Mouse (Mus musculus) adrenal gland, postnatal 14 days (tissue): Measurements from ENCODE around the gene Tap1. TPM values are rescaled to one million over a fixed set of nuclear protein-coding genes. Genes with fewer than 3 reads are reported as not detected.
A peak's percentile ranks its signal among the peaks of the same experiment; 100 is the strongest.
"Not testable (repeated sequence)": the region's sequence is repeated elsewhere in the genome, so short reads cannot be mapped to it uniquely, and the experiment has no call there.

Experiments used
- DNase-seq: peaks from one replicate; pipeline ENCODE4 v3.0.0; 2021; ENCODE audit warnings: mixed read lengths
- total RNA-seq: library from RNA; stranded (reverse); gene quantifications from 2 replicates; pipeline ENCODE4 v1.2.3, GENCODE M21; 2021

Tap1 gene
- total RNA-seq, 1 experiment from 2014 or later, result 11.1 TPM

DNA sequence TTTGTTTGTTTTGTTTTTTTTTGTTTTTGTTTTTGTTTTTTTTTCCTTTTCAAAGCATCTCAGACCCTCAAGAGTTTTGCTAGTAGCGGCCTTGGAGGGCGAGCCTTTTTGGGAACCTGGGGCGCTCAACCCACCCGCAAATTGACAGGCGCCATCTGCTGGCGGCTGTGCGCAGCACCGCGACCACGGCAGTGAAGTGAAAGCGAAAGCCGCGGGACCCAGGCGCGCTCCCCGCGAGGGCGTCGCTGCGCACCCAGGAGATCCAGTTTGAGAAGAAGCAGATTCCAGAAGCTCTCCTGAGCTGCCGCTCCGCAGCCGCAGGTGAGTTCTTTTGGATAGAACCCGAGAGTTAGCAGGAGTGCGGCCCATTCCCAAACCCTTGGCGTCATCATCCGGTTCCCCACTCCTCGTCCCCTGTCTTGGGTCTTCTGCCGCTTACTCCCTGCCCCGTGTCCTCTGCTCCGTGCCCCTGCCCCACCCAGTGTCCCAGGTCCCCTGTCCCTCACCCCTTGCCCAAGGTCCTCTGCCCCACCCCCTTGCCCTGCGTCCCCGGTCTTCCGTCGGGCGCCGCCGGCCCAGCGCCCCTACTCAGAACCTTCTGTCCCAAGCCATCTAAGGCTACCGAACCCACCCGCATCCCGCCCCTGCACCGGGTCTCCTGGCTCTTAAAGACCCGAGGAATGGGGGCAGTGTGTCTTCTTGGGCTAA lies 17.1 kb downstream of the Tap1 start:
- DNase-seq, result peak; percentile 94

DNA sequence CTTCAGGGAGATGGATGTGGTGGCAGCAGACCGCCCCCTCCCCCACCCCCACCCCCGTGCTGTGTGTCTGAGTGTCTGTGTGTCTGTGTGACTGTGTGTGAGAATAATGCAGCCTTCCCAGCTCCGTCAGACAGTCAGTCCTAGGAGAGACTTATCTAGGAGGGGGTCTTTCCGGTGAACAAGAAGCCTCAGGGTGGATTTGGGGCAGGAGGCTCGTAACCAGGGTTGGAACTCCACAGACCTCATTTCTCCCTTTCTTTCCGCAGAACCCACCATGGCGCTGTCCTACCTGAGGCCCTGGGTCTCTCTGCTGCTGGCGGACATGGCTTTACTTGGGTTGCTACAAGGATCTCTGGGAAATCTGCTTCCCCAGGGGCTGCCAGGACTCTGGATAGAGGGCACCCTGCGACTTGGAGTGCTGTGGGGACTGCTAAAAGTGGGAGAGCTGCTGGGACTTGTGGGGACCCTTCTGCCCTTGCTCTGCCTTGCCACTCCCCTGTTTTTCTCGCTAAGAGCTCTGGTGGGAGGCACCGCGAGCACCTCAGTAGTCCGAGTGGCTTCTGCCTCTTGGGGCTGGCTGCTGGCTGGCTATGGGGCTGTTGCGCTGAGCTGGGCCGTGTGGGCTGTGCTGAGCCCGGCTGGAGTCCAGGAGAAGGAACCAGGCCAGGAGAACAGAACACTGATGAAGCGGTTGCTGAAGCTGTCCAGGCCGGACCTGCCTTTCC lies 17.8 kb downstream of the Tap1 start:
- peak; percentile 64 for DNase-seq

DNA sequence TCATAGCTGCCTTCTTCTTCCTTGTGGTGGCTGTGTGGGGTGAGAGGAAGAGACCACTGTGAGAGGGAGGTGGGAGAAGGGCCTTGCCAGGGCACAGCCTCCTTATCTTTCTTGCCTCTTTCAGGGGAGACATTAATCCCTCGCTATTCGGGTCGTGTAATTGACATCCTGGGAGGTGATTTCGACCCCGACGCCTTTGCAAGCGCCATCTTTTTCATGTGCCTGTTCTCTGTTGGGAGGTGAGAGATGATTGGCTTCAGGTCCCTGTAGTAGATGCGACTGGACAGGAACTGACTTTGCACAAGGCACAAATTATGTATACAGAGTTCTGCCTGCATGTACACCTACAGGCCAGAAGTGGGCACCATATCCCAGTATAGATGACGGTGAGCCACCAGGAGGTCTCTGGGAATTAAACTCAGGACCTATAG lies 18.4 kb downstream of the Tap1 start:
- DNase-seq, result peak; percentile 40

DNA sequence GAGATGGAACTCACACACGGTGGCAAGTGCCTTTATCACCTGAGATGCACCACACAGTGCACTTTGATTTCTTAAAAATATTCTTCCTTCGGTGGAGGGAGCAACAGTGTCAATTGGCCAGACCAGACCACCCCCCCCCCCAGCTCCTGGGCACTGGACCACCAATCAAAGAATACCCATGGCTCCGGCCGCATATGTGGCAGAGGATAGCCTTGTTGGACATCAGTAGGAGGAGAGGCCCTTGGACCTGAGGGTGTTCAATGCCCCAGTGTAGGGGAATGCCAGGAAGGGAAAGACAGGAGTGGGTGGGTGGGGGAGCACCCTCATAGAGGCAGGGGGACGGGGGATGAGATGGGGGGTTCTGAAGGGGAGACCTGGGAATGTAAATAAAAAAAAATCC lies 19.4 kb downstream of the Tap1 start:
- DNase-seq, result peak; percentile 1

DNA sequence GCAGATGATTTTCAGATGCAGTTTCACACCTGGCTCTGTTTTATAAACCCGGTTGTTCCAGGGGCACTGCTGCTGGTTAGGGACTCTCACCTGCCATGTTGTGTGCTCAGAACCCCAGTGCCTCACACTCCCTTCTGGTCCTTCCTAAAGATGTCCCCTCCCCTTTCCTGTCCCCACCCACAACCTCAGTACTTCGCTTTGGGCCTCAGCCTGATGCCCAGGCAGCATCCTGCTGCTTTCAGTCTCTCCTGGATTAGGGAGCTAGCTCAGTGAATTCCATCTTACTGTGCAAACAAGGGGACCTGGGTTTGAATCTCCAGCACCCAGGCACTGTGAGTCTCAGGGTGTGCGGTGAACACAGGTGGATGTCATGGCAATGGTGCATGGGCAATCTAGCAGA lies 20.1 kb downstream of the Tap1 start:
- DNase-seq, result peak; percentile 2

DNA sequence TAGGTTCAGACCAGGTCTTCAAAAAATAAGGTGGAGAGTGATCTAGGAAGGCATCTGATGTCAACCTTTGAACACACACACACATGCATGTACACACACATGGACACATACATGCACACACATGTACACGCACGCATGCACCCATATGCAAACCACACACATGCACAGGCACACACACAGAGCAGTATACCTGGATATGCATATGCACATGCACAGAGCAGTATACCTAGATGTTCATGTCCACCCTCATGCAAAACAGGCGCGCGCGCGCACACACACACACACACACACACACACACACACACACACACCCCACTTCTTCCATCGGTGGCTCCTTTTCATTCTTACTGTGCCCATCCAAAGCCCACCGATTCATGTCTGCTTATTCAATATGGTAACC lies 20.5 kb downstream of the Tap1 start:
- DNase-seq, result no peak

DNA sequence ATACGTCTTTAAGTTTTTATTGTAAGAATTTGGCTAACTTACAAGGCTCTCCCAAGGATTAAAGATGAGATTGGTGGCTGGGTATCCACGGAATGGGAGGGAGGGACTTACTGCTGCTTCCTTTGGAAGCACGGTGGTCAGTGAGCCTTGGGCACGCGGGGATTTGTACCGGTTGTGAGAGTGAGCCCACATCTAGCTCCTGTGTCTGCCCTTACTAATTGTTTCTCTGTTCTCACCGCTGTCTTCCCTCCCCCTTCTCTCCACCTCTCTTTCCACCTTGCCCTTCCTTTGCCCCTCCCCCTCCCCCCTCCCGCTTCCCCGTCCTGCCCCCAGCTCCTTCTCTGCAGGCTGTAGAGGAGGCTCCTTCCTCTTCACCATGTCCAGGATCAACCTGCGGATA lies 21.1 kb downstream of the Tap1 start:
- no peak for DNase-seq

DNA sequence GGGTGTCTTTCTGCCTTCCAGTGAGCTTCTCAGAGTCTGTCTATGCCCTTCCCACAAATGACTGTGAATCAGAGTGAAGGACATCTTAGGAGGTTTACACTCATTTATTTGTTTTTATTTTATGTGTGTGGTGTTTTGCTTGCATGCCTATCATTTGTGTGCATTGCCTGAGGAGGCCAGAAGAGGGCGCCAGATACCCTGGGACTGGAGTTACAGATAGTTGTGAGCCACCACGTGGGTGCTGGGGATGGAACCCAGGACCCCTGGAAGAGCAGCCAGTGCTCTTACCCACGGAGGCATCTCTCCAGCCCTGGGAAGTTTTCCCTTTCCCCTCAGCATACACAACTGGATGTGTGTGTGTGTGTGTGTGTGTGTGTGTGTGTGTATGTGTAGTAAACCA lies 22.3 kb downstream of the Tap1 start:
- peak; percentile 20 for DNase-seq

DNA sequence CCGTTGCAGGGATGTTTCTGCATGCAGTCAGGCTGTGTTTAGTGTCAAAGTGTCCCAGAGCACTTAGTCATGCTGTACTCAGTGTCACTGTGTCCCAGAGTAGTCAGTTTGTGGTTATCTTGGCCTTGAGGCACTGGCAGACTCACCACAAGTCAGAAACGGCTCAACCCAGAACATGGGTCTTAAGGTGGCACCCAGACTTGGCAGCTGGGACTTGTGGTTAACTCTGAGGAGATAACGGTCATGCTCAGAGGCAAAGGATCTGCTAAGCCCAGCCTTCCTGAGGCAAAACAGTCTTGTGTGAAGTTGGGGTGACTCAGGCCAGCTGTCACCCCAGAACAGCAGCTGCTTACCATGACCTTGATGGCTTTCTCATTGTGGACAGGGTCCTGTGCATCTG lies 23.2 kb downstream of the Tap1 start:
- DNase-seq, result peak; percentile 58

DNA sequence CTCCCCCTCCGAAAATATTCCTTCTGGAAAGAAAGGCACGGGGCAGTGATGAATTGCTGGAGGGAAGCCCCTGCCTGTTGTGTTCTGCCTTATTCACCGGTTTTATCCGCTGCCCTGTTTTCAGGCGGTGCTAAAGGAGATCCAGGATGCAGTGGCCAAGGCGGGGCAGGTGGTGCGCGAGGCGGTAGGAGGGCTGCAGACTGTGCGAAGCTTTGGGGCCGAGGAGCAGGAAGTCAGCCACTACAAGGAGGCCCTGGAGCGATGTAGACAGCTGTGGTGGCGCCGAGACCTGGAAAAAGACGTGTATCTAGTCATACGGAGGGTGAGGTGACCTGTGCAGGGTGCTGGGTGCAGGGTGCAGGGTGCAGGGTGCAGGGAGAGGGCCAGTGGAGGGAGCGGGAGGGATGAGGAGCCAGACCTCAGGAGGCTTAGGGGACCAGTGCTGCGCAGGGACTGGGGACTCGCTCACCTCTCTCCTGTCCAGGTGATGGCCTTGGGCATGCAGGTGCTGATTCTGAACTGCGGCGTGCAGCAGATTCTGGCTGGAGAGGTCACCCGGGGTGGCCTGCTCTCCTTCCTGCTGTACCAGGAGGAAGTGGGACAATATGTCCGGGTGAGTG lies 24.5 kb downstream of the Tap1 start:
- peak; percentile 3 for DNase-seq

DNA sequence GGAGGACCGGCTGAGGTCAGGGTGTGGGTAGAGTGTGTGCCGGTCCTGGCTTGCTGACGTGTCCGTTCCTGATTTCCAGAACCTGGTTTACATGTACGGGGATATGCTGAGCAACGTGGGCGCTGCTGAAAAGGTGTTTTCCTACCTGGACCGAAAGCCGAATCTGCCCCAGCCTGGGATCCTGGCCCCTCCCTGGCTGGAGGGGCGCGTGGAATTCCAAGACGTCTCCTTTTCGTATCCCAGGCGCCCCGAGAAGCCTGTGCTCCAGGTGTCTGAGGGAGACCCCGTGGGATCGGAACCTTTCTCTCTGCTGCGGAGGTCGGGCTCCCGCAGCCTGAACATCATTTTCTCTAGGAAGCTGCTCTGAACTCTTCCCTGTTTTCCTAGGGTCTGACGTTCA lies 26.6 kb downstream of the Tap1 start:
- peak; percentile 1 for DNase-seq

DNA sequence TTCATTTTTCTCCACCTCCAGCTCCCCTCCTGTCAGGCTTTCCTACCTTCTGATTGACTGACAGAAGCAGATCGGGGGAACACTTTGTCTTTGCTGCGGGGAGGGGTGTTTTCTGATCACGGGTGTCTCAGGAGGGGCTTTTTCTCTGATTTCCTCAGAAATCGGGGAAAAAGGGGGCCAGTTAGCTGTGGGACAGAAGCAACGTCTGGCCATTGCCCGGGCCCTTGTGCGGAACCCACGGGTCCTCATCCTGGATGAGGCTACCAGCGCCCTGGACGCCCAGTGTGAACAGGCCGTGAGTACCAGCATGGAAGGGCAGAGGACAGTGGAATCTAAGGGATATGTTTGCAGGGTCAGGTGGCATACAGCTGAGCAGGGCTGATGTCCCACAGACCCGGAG lies 27.8 kb downstream of the Tap1 start:
- DNase-seq, result peak; percentile 1

DNA sequence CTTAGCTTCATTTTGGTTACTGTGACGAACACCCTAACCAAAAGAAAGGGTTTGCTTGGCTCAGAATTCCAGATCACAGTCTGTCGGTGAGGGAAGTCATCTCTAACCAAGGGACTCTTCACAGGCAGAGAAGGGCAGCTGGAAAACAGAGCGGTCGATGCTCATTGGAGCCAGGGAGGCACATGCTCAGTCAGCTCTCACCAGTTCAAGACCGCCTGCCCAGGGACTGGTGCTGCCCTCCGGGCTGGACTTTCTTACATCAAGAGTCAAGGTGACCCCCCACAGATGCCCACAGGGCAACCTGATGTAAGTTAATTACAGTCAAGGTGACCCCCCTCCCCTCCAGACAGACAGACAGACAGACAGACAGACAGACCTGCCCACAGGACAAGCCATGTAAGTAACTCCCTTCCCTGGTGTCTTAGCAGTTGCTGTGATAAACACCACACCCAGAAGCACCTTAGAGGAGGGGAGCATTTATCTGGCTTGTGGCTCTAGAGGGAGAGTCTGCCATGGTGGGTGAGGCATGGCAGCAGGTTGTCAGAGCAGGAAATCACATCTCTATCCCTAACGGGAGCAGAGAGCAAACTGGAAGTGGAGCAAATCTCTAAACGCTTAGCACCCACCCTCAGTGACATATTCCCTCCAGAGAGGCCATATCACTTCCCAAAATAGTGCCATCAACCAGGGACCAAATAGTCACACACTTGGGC lies 30.0 kb downstream of the Tap1 start:
- DNase-seq, result peak; percentile 3

DNA sequence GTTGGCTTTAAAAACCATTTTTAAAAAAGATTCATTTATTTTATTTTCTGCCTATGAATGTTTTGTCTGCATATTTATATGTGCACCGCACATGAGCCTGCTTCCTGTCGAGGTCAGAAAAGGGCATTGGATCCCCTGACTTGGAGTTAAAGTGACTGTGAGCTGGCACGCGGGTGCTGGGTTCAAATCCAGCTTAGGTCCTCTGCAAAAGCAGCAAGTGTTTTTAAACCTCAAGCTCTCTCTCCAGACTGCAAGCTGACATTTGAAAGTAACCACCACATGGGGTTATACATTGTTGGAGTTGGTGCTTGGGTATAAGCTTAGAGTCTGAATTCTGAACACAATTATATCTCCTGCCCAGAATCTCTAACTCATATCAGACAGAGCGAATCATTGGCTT lies 30.6 kb downstream of the Tap1 start:
- peak; percentile 2 for DNase-seq

DNA sequence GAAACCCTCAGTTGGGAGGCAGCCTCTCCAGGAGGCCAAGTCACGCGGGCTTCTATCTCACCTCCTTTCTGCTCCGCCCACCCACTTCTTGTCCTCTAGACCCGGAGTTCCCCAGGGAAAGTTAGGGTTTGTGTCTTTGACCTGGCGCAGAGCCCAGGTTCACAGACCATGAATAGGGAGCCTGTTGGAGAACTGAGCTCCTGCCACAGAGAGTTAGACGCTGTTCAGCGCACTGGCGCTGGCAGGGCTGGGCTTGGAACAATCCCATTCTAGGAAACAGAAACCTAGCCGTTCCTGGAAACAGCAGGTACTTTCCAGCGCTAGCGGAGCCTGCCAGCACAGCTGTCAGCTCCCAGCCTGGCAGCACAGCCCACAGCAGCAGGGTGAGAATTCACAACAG lies 31.3 kb downstream of the Tap1 start:
- DNase-seq, result peak; percentile 65

DNA sequence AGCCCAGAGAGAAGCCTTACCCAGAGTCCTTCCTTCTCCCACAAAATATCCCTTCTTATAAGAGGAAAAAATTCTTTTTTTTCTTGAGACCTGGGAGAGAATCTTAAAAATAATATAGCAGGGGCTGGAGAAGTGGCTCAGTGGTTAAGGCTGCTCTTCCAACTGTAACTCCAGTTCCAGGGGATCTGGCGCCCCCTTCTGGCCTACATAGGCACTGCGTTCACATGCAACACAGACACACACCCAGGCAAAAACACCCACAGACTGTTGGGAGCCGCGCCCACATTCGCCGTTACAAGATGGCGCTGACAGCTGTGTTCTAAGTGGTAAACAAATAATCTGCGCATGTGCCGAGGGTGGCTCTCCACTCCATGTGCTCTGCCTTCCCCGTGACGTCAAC lies 31.7 kb downstream of the Tap1 start:
- DNase-seq, result peak; percentile 80

DNA sequence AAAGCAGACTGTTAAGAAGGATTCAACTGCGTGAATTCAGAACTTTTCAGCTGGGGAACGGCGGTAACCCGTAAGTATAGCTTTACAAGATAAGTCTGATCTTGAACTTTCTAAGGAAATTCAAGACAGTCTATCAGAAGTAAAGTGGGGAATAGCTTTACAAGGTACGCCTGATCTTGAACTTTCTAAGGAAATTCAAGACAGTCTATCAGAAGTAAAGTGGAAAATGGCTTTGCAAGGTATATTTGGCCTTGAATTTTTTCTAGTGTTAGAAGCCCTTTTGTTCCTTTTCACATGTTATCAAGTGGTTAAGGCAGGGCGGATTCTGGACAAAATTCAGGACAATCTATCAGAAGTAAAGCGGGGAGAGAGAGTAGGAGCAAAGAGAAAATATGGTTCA lies 32.4 kb downstream of the Tap1 start:
- not testable (repeated sequence) for DNase-seq

DNA sequence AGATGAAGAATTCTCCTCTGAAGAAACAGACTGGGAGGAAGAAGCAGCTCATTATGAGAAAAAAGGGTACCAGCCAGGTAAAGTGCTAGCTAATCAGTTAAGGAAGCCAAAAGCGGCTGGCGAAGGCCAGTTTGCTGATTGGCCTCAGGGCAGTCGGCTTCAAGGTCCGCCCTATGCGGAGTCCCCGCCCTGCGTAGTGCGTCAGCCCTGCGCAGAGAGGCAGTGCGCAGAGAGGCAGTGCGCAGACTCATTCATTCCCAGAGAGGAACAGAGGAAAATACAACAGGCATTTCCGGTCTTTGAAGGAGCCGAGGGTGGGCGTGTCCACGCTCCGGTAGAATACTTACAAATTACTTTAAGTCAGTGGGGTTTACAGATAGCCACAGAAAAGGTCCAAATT lies 33.0 kb downstream of the Tap1 start:
- DNase-seq, result not testable (repeated sequence)

DNA sequence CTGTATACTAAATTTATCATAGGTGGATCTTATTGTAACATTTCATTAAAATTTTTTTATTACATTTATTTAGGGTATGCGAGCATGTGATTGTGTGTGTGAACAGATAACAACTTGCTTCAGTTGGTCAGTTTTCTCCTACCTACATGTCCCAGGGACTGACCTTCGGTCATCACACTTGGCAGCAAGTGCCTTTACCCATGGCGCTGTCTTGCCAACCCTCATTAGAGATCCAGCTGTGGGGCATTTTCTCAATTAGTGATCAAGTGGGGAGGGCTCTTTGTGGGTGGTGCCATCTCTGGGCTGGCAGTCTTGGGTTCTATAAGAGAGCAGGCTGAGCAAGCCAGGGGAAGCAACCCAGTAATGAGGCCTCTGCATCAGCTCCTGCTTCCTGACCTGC lies 37.5 kb downstream of the Tap1 start:
- DNase-seq, result no peak

DNA sequence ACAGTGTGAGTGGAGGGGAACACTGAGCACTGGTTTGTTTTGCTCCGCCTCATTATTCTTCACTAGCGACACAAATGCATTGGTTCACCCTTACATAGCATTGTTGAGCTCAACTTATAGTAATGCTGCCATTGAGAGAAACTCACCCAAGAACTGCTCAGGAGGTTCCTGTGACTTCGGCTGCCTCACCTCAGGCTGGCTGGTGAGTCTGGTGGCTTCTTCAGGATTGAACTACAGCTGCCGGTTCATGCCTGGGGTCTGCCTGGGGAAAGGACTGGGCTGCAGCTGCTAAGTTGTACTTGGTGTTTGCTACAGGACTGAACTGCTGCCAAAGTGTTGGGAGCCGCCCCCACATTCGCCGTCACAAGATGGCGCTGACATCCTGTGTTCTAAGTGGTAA lies 38.1 kb downstream of the Tap1 start:
- DNase-seq, result peak; percentile 1

DNA sequence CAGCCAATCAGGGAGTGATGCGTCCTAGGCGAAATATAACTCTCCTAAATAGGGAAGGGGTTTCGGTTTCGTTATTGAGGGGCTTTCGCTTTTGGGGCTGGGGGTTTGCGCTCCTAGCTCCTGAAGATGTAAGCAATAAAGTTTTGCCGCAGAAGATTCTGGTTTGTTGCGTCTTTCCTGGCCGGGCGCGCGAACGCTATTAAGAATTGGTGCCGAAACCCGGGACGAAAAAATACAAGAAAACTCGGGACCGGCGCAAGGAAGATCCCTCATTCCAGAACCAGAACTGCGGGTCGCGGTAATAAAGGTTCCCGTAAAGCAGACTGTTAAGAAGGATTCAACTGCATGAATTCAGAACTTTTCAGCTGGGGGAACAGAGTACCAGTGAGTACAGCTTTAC lies 38.6 kb downstream of the Tap1 start:
- not testable (repeated sequence) for DNase-seq

DNA sequence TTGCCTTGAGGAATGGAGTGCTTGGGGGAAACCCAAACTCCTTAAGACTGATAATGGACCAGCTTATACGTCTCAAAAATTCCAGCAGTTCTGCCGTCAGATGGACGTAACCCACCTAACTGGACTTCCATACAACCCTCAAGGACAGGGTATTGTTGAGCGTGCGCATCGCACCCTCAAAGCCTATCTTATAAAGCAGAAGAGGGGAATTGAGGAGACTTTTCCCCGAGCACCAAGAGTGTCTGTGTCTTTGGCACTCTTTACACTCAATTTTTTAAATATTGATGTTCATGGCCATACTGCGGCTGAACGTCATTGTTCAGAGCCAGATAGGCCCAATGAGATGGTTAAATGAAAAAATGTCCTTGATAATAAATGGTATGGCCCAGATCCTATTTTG lies 43.6 kb downstream of the Tap1 start:
- not testable (repeated sequence) for DNase-seq

DNA sequence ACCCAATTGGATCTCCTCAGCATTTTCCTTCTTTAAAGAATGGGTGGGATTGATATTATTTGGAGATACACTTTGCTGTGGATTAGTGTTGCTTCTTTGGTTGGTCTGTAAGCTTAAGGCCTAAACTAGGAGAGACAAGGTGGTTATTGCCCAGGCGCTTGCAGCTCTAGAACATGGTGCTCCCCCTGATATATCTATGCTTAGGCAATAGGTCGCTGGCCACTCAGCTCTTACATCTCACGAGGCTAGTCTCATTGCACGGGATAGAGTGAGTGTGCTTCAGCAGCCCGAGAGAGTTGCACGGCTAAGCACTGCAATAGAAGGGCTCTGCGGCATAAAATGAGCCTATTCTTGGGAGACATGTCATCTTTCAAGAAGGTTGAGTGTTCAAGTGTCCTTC lies 44.7 kb downstream of the Tap1 start:
- not testable (repeated sequence) for DNase-seq
